Mouse (Mus musculus): ENCODE data around the gene Tnpo1. TPM values are rescaled to one million over a fixed set of nuclear protein-coding genes. Genes with fewer than 3 reads are reported as not detected.

Gene Tnpo1
- polyA plus RNA-seq, 1 experiment from 2014 or later: 48.8 TPM

GRCm38 (mm10) chr13:98803699-98804098 is 122.5 kb downstream of the Tnpo1 start:
- Histone ChIP-seq H3K27me3 (no peaks in the 10 kb centered on the region), H3K36me3 (peaks cover 49% of the 10 kb centered on the region), H3K9ac (no peak overlapping the region), H3K9me3 (replicated peaks) (peaks cover 5% of the 10 kb centered on the region; the same call in 1 of the 2 replicates), H3K27ac (replicated peaks) (no peak overlapping the region), H3K4me3 (replicated peaks) (no peak overlapping the region), H3K4me1 (no peaks in the 10 kb centered on the region), H3K4me2 (replicated peaks) (no peak overlapping the region)
- ATAC-seq (ENCODE audit: insufficient number of reproducible peaks, low FRiP score, low TSS enrichment, low read depth): no peak
- 84% methylated on average over 4 of the region's 4 CpGs for WGBS

- peaks cover 51% of the 10 kb centered on the region for H3K36me3 ChIP-seq
- 89% methylated on average over 3 of the region's 3 CpGs for WGBS
- H3K4me3 ChIP-seq (replicated peaks): no peak overlapping the region
Observed at GRCm38 (mm10) chr13:98802957-98803356, 123.2 kb downstream of the Tnpo1 start.

GRCm38 (mm10) chr13:98795511-98795910 is 130.7 kb downstream of the Tnpo1 start:
- Histone ChIP-seq H3K9me3 (replicated peaks) (peaks cover 4% of the 10 kb centered on the region; the same call in 1 of the 2 replicates), H3K4me2 (replicated peaks) (no peak overlapping the region), H3K27ac (replicated peaks) (no peak overlapping the region), H3K27me3 (no peaks in the 10 kb centered on the region), H3K4me1 (no peaks in the 10 kb centered on the region), H3K36me3 (peaks cover 32% of the 10 kb centered on the region), H3K9ac (no peak overlapping the region), H3K4me3 (replicated peaks) (no peak overlapping the region)
- WGBS: 92% methylated on average over 3 of the region's 3 CpGs
- no peak for ATAC-seq (ENCODE audit: insufficient number of reproducible peaks, low FRiP score, low TSS enrichment, low read depth)

More at GRCm38 (mm10) chr13:98802957-98803356, 123.2 kb downstream of the Tnpo1 start:
- no peaks in the 10 kb centered on the region for H3K4me1 ChIP-seq
- H3K9ac ChIP-seq: no peak overlapping the region
- no peak overlapping the region for H3K27ac ChIP-seq (replicated peaks)
- peaks cover 5% of the 10 kb centered on the region; the same call in 1 of the 2 replicates for H3K9me3 ChIP-seq (replicated peaks)
- no peak overlapping the region for H3K4me2 ChIP-seq (replicated peaks)
- no peak for ATAC-seq (ENCODE audit: insufficient number of reproducible peaks, low FRiP score, low TSS enrichment, low read depth)
- H3K27me3 ChIP-seq: no peaks in the 10 kb centered on the region

GRCm38 (mm10) chr13:98792864-98793263 is 133.3 kb downstream of the Tnpo1 start:
- Histone ChIP-seq H3K4me2 (replicated peaks) (no peak overlapping the region), H3K4me1 (no peaks in the 10 kb centered on the region), H3K9me3 (replicated peaks) (no peaks in the 10 kb centered on the region), H3K4me3 (replicated peaks) (no peak overlapping the region), H3K27me3 (no peaks in the 10 kb centered on the region), H3K9ac (no peak overlapping the region), H3K36me3 (peaks cover 16% of the 10 kb centered on the region), H3K27ac (replicated peaks) (no peak overlapping the region)
- WGBS: 95% methylated on average over 1 of the region's 1 CpGs
- ATAC-seq (ENCODE audit: insufficient number of reproducible peaks, low FRiP score, low TSS enrichment, low read depth): no peak

- Histone ChIP-seq H3K4me2 (replicated peaks) (no peak overlapping the region), H3K27ac (replicated peaks) (no peak overlapping the region), H3K4me3 (replicated peaks) (no peak overlapping the region), H3K9ac (no peak overlapping the region), H3K27me3 (no peaks in the 10 kb centered on the region), H3K9me3 (replicated peaks) (no peaks in the 10 kb centered on the region), H3K36me3 (peaks cover 13% of the 10 kb centered on the region), H3K4me1 (no peaks in the 10 kb centered on the region)
- 87% methylated on average over 1 of the region's 1 CpGs for WGBS
- no peak for ATAC-seq (ENCODE audit: insufficient number of reproducible peaks, low FRiP score, low TSS enrichment, low read depth)
Observed at GRCm38 (mm10) chr13:98791693-98792092, 134.5 kb downstream of the Tnpo1 start.

Other genes with a start within 250 kb of the Tnpo1 start
- gene Tmem171, start 231.6 kb downstream of the Tnpo1 start, polyA plus RNA-seq (2015; fragmentation: Nextera tagmentation; extraction: Ambion mirVana): 0.29 and 0.69 TPM in 2 replicates
- gene Fcho2, start 110.9 kb downstream of the Tnpo1 start, polyA plus RNA-seq (2015; fragmentation: Nextera tagmentation; extraction: Ambion mirVana): 30.5 and 36.0 TPM in 2 replicates
- not detected in 2 replicates for gene 1700024P04Rik, start 58.2 kb upstream of the Tnpo1 start, polyA plus RNA-seq (2015; fragmentation: Nextera tagmentation; extraction: Ambion mirVana)

All from embryonic facial prominence, embryonic 15.5 days (tissue).